Mouse (Mus musculus) cerebellum, adult 2 months (tissue): Measurements from ENCODE around the gene Rinl.

Experiments
- CTCF ChIP-seq: fragments of 200-500 bp; IDR thresholded peaks from 2 replicates; pipeline ENCODE4 v1.5.1; 2011; ENCODE audit warnings: low read depth, mild to moderate bottlenecking, control low read depth, low read length, moderate library complexity, borderline replicate concordance; ENCODE audit not compliant: insufficient read depth
- POLR2A ChIP-seq: fragments of 200-500 bp; IDR thresholded peaks from 2 replicates; pipeline ENCODE4 v1.6.1; 2011; ENCODE audit warnings: low read length, control low read depth, borderline replicate concordance; ENCODE audit not compliant: insufficient read depth

GRCm38 (mm10) chr7:28780857-28781256 is 7.9 kb upstream of the Rinl start:
- no peak for TF ChIP-seq CTCF
- no peak for TF ChIP-seq POLR2A
